Mouse (Mus musculus) urinary bladder, adult 18-20 months (tissue): ENCODE measurements around the gene Rock2.

Experiments used
- DNase-seq, 2 experiments: peaks; one replicate each; pipeline ENCODE4 v3.0.0; 2022; ENCODE audit warnings: low spot score in 2 of 2, mixed read lengths in 2 of 2

The Rock2 gene

DNA sequence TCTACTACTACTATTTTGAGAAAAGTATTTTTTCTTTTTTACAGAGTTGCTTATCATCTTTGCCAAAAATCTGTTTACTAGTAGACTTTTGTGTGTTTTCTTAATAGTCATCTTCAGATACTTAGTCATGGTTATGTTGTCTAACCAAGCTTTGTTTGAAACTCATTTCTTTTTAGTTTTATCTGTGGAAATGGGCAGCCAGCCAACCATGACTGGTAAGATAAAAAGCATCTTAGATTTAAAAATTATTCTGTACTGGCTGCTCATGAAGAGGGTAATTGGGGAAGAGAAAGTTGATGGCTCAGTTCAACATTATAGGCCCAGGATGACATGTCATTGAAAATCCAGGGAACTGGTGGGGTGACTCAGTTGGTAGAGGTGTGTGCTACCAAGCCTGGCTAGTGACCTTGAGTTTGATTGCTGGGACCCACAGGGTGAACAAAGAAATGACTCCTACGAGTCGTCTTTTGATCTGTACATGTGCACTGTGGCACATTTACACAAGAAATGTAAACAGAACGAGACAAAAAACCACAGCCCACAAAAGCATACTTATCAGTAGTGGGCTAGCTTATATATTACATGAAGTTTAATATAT lies 6.0 kb downstream of the Rock2 start:
- DNase-seq = no peak

GRCm38 (mm10) chr12:16903949-16904635 lies 9.4 kb downstream of the Rock2 start:
- DNase-seq = no peak

DNA sequence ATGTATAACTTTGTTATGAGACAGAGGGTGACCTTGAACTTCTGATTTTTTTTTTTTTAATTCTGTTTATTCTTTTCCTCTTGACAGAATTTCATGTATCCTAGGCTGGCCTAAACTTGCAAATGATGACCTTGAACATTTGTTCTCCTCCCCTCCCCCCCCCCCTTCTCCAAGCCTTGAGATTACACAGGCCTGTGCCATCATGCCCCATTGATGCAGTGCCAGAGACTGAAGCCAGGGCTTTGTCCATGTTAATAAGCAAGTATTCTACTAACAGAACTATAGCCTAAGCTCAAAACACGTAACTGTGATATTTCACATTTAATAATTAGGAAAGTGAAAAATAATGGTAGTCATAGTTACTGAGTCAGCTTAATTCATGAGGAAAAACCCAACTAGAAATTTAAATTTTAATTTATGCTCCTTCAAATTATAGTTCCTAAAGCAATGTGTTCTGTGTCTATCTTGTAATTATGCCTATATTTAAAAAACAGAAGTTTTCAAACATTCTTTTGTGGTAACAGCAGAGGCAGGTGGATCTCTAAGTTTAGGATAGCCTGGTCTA lies 12.7 kb downstream of the Rock2 start:
- no peak for DNase-seq

DNA sequence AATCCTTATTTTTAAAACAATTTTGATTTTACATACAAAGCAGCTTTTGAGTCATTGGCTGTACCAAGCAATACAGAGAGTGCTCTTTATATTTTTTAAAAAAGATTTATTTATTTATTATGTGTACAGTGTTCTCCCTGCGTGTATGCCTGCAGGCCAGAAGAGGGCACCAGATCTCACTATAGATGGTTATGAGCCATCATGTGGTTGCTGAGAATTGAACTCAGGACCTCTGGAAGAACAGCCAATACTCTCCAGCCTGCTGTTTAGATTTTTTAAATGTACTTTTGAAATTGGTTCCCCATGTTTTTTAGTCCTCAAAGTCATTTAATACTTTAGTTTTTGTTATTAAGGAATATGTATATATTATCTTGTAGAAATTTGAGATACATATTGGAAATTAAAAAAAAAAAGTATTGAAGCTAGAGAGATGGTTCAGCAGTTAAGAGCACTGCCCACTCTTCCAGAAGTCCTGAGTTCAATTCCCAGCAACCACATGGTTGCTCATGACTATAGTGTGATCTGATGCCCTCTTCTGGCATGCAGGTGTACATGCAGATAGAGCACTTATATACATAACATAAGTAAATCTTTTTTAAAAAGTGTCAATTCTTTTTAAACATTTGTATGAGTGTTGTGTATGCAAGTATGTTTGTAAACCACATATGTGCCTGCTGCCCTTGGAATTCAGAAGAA lies 13.4 kb downstream of the Rock2 start:
- no peak for DNase-seq

- DNase-seq = no peak
These were observed 16.8 kb downstream of the Rock2 start for GRCm38 (mm10) chr12:16911524-16911923.

- no peak for DNase-seq
These were observed 17.9 kb downstream of the Rock2 start for GRCm38 (mm10) chr12:16912600-16912999.

DNA sequence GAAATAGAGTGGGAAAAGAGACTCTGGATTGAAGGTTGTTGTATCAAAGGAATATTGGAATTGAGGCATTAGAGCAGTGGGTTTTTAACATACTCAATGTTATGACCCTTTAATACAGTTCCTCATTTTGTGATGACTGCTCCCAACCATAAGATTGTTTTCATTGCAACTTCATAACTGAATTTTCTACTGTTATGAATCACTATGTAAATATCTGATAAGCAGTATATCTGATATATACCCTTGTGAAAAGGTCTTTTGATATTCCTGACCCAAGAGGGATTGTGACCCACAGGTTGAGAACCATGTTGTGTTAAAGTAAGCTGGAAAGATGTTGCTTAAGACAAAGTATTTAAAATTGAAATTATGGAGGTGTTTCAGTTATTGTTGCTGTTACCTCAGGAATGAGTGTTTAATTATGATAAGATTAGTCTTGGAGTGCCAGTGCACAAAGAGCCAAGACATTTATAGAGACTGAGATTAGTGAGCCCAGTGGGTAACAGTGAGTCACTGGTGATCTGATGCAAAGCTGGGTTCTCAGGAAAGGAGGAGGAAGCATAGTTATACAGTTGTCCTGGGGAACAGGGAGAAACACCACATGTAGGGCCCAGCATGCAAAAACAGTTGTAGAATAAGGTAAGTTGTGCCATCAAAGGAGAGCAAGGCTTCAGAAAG lies 25.6 kb downstream of the Rock2 start:
- DNase-seq = no peak

DNA sequence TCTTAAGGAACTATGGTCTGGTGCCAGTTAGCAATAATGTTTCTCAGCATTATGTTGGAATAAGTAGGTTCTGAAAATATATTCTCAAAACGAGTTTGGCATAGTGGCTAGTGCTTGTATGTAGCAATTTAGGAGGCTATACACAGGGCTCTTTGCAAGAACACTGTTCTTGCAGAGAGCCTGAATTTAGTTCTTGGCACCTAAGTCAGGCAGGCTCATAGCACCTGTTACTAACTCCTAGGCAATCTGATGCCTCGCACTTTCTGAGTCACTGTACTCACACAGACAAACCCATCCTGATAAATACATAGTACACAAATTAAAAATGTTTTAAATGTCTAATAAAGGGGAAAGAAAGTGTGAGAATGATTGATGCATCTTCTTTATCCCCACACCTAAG lies 33.2 kb downstream of the Rock2 start:
- no peak for DNase-seq

- DNase-seq = no peak
These were observed 39.7 kb downstream of the Rock2 start for GRCm38 (mm10) chr12:16934423-16934822.

DNA sequence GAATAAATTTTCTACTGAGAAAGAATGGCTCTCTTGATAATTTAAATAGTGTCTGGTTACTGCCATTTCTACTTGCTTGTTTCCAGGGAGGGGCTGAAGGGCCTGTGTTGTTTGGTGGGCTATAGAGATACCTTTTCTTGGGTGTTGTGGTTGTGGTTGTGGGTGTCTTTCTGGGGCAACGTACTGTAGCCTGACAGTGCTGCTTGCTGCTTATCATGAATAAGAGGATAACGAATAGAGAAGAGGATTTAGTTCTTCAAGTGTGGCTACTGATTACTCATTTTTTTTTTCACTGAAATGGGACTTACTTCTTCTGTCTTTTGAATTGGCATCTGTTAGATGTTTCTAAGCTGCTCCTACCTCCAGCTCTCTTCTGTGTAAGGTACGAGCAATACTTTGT lies 47.3 kb downstream of the Rock2 start:
- no peak for DNase-seq

- DNase-seq = no peak
These were observed 53.5 kb downstream of the Rock2 start for GRCm38 (mm10) chr12:16948239-16948638.

GRCm38 (mm10) chr12:16958851-16959250 lies 64.2 kb downstream of the Rock2 start:
- no peak for DNase-seq

- DNase-seq = no peak
These were observed 68.7 kb downstream of the Rock2 start for GRCm38 (mm10) chr12:16963354-16963753.

DNA sequence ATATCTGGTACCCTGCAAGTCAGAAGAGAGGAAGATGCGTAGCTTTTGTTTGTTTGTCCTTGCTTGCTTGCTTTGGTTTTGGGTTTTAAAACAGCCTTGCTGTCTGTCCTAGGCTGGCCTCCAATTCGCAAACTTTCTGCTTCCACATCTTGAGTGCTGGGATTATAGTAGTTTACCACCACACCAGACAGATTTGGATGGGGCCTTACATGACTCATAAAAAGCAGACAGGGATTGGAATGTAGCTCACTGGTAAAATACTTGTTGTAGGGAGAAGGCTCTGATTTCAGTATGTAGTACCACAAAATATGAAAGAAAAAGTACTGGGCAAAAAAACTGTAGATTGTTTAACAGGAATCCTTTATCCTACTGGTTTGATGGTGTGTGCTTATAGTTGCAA lies 72.1 kb downstream of the Rock2 start:
- no peak for DNase-seq

GRCm38 (mm10) chr12:16977120-16977519 lies 82.4 kb downstream of the Rock2 start:
- no peak for DNase-seq

GRCm38 (mm10) chr12:16985778-16986177 lies 91.1 kb downstream of the Rock2 start:
- DNase-seq = no peak

GRCm38 (mm10) chr12:16991376-16991775 lies 96.7 kb downstream of the Rock2 start:
- DNase-seq = no peak

DNA sequence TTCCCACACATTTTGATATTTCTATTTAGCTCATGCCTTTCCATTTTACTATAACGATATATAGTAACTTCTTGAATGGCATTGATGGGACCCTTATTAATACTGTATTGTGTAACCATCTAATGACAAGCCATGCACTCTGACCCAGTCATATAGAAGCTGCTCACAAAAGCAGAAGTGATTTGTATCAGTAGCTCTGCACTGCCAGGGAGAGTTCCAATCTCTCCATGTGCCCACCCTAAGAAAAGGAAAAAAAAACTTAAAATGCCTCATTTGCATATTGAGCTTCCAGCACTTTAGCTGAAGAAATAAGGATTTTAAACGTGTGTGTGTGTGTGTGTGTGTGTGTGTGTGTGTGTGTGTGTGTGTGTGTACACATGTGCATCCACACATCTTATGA lies 97.7 kb downstream of the Rock2 start:
- DNase-seq = no peak

- no peak for DNase-seq
These were observed 99.6 kb downstream of the Rock2 start for GRCm38 (mm10) chr12:16994291-16994690.

GRCm38 (mm10) chr12:16996281-16996680 lies 101.6 kb downstream of the Rock2 start:
- DNase-seq = no peak

DNA sequence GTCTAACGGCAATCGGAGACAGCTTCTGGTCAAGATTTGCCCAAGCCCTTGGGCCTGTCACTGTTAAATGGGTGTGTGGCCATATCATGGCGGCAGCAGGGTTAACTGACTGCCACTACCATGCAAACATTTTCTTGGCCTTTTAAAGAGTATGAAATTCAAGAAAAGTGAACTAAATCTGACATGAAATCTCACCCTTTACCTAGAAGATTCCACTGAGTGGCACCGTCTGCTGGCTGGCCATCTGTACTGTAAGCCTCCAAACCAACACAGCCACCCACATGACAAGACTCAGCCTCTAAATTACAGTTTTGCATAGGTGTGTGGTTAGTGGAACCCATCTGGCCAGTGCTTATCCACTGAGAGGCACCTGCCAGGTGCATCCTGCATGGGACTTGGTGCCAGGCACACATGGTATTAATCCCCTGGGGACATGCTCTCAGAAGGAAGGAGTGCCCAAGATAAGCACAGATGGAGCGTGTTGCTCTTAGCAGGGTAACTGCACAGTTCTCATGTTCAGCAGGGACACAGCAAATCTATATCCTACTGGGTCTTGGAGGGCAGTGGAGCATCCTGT lies 102.3 kb downstream of the Rock2 start:
- DNase-seq = no peak

DNA sequence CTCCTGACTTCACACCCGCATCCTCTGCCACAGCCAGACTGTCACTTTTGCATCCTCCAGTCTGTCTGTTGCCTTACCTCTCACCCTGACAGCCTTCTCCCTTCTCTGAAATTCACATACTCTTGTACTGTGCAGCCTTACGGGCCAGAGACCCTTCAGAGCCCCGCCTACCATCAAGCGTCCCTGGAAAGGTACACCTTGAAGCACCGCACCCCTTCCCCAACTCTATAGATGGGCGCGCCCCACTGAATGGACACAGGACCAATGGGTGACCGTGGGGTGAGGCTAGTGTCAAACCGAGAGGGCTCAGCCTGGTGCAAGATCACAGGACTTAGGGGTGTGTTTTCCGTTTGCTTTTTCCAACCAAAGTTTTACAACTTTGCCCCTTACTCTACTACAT lies 104.5 kb downstream of the Rock2 start:
- no peak for DNase-seq
